In genomic region chr5:112740651-112741050, GRCm38 (mm10) we compare ENCODE assay signal across 11 mouse cellular contexts.
DNase-seq lines count a peak whose midpoint lies in the region; ATAC-seq and TF ChIP-seq lines count a peak whose summit lies in the region.
"Had no signal": no experiment of that assay in that cellular context is flagged by ENCODE, and none has a peak within 500 bp of the region (broad histone marks: within the 10 kb centered on the region; RNA-seq: fewer than 3 reads in every experiment).

No protein-coding gene starts in this region.

- H3K4me3 ChIP-seq in embryonic facial prominence, embryonic 14.5 days (ENCODE audit: low read depth, low read length), result no peak overlapping the region
- no peak overlapping the region for H3K4me3 ChIP-seq in embryonic facial prominence, embryonic 10.5 days
- no peak overlapping the region for H3K4me3 ChIP-seq in lung, adult 2 months (replicated peaks; ENCODE audit: extremely low read depth, low read depth, low read length)
- H3K4me3 ChIP-seq: embryonic facial prominence, embryonic 13.5 days; heart, embryonic 12.5 days had no signal

- no peak for TF ChIP-seq POLR2A in lung, adult 2 months (IDR thresholded peaks at IDR 0.05; ENCODE audit: borderline replicate concordance, extremely low read depth, low read depth, low read length)

- intact Hi-C loops in gastrocnemius, postnatal 14 days (cut with DNase I; ENCODE audit: low total_unique reads), result no loop called here

- no peaks in the 10 kb centered on the region for H3K4me1 ChIP-seq in embryonic facial prominence, embryonic 14.5 days (ENCODE audit: control insufficient read depth, insufficient read depth, low read length)
- 0 out of 2 replicates have a peak, but pooled peaks cover 2% of the 10 kb centered on the region for H3K4me1 ChIP-seq in embryonic facial prominence, embryonic 10.5 days
- no peaks in the 10 kb centered on the region for H3K4me1 ChIP-seq in lung, adult 2 months (ENCODE audit: control insufficient read depth, insufficient read depth, low read length)
- H3K4me1 ChIP-seq: embryonic facial prominence, embryonic 13.5 days; heart, embryonic 12.5 days had no signal

- no peak overlapping the region for H3K9ac ChIP-seq in embryonic facial prominence, embryonic 14.5 days (ENCODE audit: low read depth, low read length)
- H3K9ac ChIP-seq: embryonic facial prominence, embryonic 13.5 days; heart, embryonic 12.5 days had no signal

- H3K27me3 ChIP-seq in embryonic facial prominence, embryonic 14.5 days (replicated peaks; ENCODE audit: control insufficient read depth, insufficient read depth, low read length), result no peaks in the 10 kb centered on the region
- H3K27me3 ChIP-seq in embryonic facial prominence, embryonic 10.5 days (replicated peaks; ENCODE audit: low read depth, poor library complexity, severe bottlenecking), result no peaks in the 10 kb centered on the region
- H3K27me3 ChIP-seq: embryonic facial prominence, embryonic 13.5 days; heart, embryonic 12.5 days had no signal

- H3K4me2 ChIP-seq in embryonic facial prominence, embryonic 14.5 days (ENCODE audit: low read depth, low read length), result no peak overlapping the region
- H3K4me2 ChIP-seq: embryonic facial prominence, embryonic 13.5 days; heart, embryonic 12.5 days had no signal

- ATAC-seq in embryonic facial prominence, embryonic 14.5 days (ENCODE audit: low read depth), result peak; percentile 41; the same call in 1 of the 2 replicates

- 73% methylated on average over 12 of the region's 12 CpGs for WGBS in embryonic facial prominence, embryonic 14.5 days
- 74% methylated on average over 12 of the region's 12 CpGs for WGBS in embryonic facial prominence, embryonic 10.5 days
- 79% methylated on average over 12 of the region's 12 CpGs for WGBS in lung, adult 2 months

- H3K9me3 ChIP-seq in embryonic facial prominence, embryonic 14.5 days (ENCODE audit: control insufficient read depth, low read length), result no peaks in the 10 kb centered on the region
- no peaks in the 10 kb centered on the region for H3K9me3 ChIP-seq in embryonic facial prominence, embryonic 10.5 days
- H3K9me3 ChIP-seq: embryonic facial prominence, embryonic 13.5 days; heart, embryonic 12.5 days had no signal

- no peak for DNase-seq in embryonic facial prominence, embryonic 14.5 days (ENCODE audit: low spot score)
- DNase-seq in embryonic facial prominence, embryonic 10.5 days (ENCODE audit: low spot score), result no peak
- DNase-seq in cerebellum, postnatal 25 days, result peak; percentile 69 to 82
- DNase-seq in layer of hippocampus, adult 11-12 months (ENCODE audit: low spot score), result peak; percentile 79
- peak; percentile 58 for DNase-seq in retina, postnatal 1 day
- no peak for DNase-seq in lung, adult 2 months
- no peak for DNase-seq in adrenal gland, postnatal 10 days
- no peak for DNase-seq in gastrocnemius, postnatal 14 days

- H3K27ac ChIP-seq in embryonic facial prominence, embryonic 14.5 days (replicated peaks; ENCODE audit: low read depth, low read length), result no peak overlapping the region
- no peak overlapping the region for H3K27ac ChIP-seq in embryonic facial prominence, embryonic 10.5 days (replicated peaks)
- H3K27ac ChIP-seq: embryonic facial prominence, embryonic 13.5 days; macrophage had no signal

- no peak for TF ChIP-seq CTCF in lung, adult 2 months (IDR thresholded peaks at IDR 0.05; ENCODE audit: insufficient read depth, low read length)

- H3K36me3 ChIP-seq in embryonic facial prominence, embryonic 14.5 days (ENCODE audit: control insufficient read depth, insufficient read depth, low read length), result no peaks in the 10 kb centered on the region
- H3K36me3 ChIP-seq in embryonic facial prominence, embryonic 10.5 days (replicated peaks), result no peaks in the 10 kb centered on the region
- H3K36me3 ChIP-seq: embryonic facial prominence, embryonic 13.5 days had no signal

Comparison
In these comparisons a context has a peak if more than half of its experiments do, and no peak if none do; other contexts are left out.
1. DNase-seq: peak in cerebellum, postnatal 25 days (2 of 2), layer of hippocampus, adult 11-12 months (single experiment) and retina, postnatal 1 day (single experiment); none in embryonic facial prominence, embryonic 14.5 days (single experiment), embryonic facial prominence, embryonic 10.5 days (single experiment), lung, adult 2 months (single experiment), adrenal gland, postnatal 10 days (single experiment) and gastrocnemius, postnatal 14 days (single experiment).